Mouse (Mus musculus) bone marrow, adult 2 months (tissue): ENCODE measurements around the gene Slc16a11. TPM values are rescaled to one million over a fixed set of nuclear protein-coding genes. Genes with fewer than 3 reads are reported as not detected.
A peak's percentile ranks its signal among the peaks of the same experiment; 100 is the strongest.

ENCODE experiments used
- H3K27ac ChIP-seq: fragments of 200-500 bp; 2 replicates; pipeline ENCODE4 v1.5.1; 2012; ENCODE audit warnings: low read depth, mild to moderate bottlenecking, control low read depth, inconsistent platforms, low read length; ENCODE audit not compliant: control insufficient read depth, poor library complexity, insufficient read depth
- H3K4me1 ChIP-seq: fragments of 200-500 bp; 2 replicates; pipeline ENCODE4 v1.6.1; 2011; ENCODE audit warnings: low read length; ENCODE audit not compliant: control insufficient read depth, insufficient read depth
- H3K4me3 ChIP-seq: fragments of 200-500 bp; replicated peaks from 2 replicates; pipeline ENCODE3; 2011; ENCODE audit warnings: mild to moderate bottlenecking, low read depth, low read length, control low read depth; ENCODE audit not compliant: control insufficient read depth
- CTCF ChIP-seq: fragments of 200-500 bp; IDR thresholded peaks from 2 replicates; pipeline ENCODE4 v1.5.1; 2011; ENCODE audit warnings: low read length, control low read depth; ENCODE audit not compliant: control insufficient read depth, insufficient read depth
- POLR2A ChIP-seq: fragments of 200-500 bp; IDR thresholded peaks from 2 replicates; pipeline ENCODE4 v1.6.1; 2011; ENCODE audit warnings: low read depth, mild to moderate bottlenecking, control low read depth, low read length, borderline replicate concordance; ENCODE audit not compliant: control insufficient read depth
- WGBS: fragments of 180-500 bp; shearing (Covaris S2); methylation state at CpG from one replicate; pipeline ENCODE4 v1.1.7; 2018; 5-methylcytosine and 5-hydroxymethylcytosine counted together
- polyA plus RNA-seq: library from polyadenylated mRNA; stranded (reverse); fragments of >200 nt; gene quantifications from 2 replicates; pipeline ENCODE4 v1.2.4, GENCODE M21; 2011; ENCODE audit warnings: low replicate concordance; ENCODE audit not compliant: missing spikeins, insufficient read depth, insufficient read length

Slc16a11 gene
- polyA plus RNA-seq, 1 experiment, result 1.9 TPM

DNA sequence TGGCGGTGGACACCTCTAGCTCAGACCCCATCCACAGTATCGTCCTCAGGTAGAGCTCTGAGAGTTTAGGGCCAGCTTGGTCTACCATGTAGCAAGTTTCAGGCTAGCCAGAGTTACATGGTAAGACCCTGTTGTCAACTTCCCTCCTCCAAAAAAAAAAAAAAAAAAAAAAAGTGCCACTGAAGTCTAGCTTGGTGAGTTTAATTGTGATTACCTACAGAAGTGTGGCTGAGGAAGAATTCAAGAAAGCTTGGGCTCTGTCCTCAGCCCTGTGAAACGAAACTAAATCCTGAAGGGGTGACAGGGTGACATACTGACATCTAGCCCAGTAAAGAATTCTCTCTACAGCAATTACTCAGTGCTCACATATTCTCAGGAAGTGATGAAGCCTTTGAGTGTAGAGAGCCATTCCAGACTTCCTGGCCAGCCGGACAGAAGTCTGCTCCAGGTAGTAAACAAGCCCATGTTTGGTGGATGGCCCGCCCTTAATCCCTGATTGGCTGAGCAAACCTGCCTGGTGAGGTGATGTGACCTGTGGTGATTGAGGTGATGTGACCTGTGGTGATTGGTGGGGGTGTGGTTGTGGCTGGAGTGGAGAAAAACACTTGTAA, 3.7 kb upstream of the Slc16a11 start:
- no peaks in the 10 kb centered on the region; the same call in 1 of the 2 replicates for H3K4me1 ChIP-seq
- WGBS, result 61% methylated on average over 5 of the region's 5 CpGs
- TF ChIP-seq POLR2A (no peak), CTCF (no peak)
- H3K27ac ChIP-seq, result no peak overlapping the region
- no peak overlapping the region for H3K4me3 ChIP-seq

DNA sequence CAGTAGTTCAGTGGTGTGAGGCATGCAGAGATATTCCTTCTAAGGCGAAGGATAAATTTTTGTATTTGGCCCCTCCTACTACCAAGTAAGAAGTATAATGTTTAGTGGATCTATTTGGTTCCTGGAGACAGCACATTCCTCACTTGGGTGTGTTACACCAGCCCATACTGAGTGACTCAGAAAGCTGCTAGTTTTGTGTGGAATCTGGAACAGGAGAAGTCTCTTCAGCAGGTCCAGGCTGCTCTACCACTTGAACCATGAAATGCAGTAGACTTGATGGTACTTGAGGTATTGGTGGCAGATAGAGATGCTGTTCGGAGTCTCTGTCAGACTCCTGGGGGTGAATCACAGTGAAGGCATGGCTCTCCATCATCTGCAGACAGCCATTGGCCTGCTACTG, 1.9 kb upstream of the Slc16a11 start:
- no peak for TF ChIP-seq POLR2A
- no peak for TF ChIP-seq CTCF
- 84% methylated on average over 2 of the region's 2 CpGs for WGBS
- H3K27ac ChIP-seq, result no peak overlapping the region

DNA sequence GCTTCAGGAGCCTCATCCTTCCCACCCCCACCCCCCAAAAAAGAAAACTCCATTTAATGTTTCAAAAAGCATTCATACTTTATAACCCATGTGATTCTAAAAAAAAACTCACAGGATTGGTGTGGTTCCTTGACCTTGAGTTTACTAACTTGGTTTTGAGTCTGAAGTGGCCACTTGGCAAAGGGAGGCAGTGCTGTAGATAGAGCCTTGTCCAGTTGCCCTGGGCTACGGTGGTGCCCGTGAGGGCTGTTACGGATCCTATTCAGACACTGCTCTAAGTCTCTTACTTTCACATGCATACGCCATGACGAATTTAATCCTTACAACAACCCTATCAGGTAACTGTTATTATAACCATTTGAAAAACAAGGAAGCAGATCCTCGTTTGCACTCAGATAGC, 580 bp upstream of the Slc16a11 start:
- WGBS, result 85% methylated on average over 6 of the region's 6 CpGs
- Histone ChIP-seq H3K4me3 (no peak overlapping the region), H3K27ac (no peak overlapping the region), H3K4me1 (no peaks in the 10 kb centered on the region)
- TF ChIP-seq CTCF (no peak), POLR2A (no peak)

More for the DNA sequence above, 1.9 kb upstream of the Slc16a11 start:
- Histone ChIP-seq H3K4me3 (no peak overlapping the region), H3K4me1 (no peaks in the 10 kb centered on the region; the same call in 1 of the 2 replicates)

DNA sequence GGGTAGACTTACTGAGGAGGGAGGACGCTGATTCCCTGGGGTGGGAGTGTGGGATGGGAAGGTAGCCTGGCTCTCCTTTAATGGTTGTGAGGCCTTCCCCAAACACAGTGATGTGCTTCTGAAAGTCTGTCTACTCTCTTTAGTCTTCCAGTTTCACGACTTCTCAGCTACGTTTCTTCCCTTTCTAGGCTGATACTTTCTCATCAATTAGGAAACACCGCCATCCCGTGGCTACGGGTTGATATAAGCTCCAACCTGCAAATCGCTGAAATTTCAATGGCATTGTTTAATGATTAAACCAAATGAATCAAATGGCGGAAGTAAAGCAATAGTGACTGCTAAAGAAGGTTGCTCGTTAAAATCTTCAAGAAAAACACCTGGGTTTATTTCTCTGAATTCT, 344 bp downstream of the Slc16a11 start:
- Histone ChIP-seq H3K27ac (no peak overlapping the region), H3K4me3 (no peak overlapping the region), H3K4me1 (no peaks in the 10 kb centered on the region)
- no peak for TF ChIP-seq POLR2A
- 0 out of 2 replicates have a peak, but pooled peaks have one; percentile 19 for TF ChIP-seq CTCF
- WGBS, result 7% methylated on average over 9 of the region's 9 CpGs

DNA sequence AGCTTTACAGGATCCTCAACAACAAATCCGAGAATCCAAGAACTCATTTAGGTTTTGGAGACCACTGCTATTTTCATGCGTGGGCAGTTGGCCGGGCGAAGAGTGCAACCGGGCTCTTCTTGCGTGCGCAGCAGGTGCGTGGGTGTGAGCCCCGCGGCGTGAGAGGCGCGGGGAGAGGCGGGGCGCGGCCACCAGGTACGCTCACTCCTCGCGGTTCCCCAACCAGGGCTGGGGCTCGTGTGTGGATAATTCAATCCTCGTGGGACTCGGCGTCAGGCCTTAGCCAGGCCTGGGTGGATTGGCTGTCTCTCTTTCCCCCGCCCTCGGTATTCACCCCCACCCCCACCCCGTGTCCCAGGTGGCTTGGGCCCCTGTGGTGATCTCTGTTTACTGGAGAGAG, 1.2 kb downstream of the Slc16a11 start:
- Histone ChIP-seq H3K4me1 (no peaks in the 10 kb centered on the region), H3K27ac (no peak overlapping the region)
- 7% methylated on average over 26 of the region's 26 CpGs for WGBS

DNA sequence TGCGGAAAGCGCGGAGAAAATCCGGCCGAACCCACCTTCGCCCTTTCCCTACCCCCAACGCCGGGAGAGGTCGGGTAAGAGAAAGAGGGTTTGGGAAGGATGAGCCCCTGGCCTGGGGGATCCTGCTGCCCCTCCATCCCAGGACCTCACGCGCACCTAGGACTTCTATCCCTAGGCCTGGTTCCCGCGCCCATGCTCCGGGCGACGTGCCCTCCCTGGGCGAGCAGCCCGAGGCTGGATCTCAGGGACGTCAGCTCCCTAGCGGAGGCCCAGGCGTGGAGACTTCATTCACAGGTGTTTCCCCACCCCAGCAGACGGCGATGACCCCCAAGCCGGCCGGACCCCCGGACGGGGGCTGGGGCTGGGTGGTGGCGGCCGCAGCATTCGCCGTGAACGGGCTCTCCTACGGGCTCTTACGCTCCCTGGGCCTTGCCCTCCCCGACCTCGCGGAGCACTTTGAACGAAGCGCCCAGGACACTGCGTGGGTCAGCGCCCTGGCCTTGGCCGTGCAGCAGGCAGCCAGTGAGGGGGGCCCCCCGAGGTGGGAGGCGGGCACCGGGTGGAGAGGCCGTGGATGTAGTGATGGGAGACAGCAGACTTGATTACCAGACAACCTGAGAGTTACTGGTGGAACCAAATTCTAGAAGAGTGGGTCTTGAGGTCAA, 1.8 kb downstream of the Slc16a11 start:
- Histone ChIP-seq H3K27ac (no peak overlapping the region), H3K4me1 (no peaks in the 10 kb centered on the region), H3K4me3 (no peak overlapping the region)
- no peak for TF ChIP-seq POLR2A
- no peak for TF ChIP-seq CTCF
- 2% methylated on average over 46 of the region's 46 CpGs for whole genome bisulfite sequencing

More for the DNA sequence above, 1.2 kb downstream of the Slc16a11 start:
- TF ChIP-seq POLR2A (no peak), CTCF (no peak)
- no peak overlapping the region for H3K4me3 ChIP-seq

DNA sequence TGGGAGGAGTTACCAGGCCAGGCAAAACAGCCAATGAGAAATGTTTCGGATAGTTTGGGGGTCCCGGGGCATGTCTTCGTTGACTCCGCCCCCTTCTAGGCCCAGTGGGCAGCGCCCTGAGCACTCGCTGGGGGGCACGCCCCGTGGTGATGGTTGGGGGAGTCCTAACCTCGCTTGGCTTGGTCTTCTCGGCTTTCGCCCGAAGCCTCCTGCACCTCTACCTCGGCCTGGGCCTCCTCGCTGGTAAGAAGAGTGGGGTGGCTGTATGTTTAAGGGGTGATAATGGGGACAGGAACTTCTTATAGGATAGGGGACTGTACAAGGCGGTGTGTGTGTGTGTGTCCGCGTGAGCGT, 2.3 kb downstream of the Slc16a11 start:
- no peak overlapping the region for H3K4me3 ChIP-seq
- 13% methylated on average over 18 of the region's 18 CpGs for WGBS
- no peak overlapping the region for H3K27ac ChIP-seq
- no peaks in the 10 kb centered on the region for H3K4me1 ChIP-seq
- no peak for TF ChIP-seq POLR2A
- no peak for TF ChIP-seq CTCF

DNA sequence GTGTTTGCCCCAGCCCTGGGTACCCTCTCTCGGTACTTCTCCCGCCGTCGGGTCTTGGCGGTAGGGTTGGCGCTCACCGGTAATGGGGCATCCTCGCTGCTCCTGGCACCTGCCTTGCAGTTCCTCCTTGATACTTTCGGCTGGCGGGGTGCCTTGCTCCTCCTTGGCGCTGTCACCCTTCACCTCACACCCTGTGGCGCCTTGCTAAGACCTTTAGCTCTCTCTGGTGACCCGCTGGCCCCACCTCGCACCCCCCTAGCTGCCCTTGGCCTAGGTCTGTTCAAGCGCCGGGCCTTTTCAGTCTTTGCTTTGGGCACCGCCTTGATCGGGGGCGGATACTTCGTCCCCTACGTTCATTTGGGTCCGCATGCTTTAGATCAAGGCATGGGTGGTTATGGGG, 2.7 kb downstream of the Slc16a11 start:
- H3K4me3 ChIP-seq, result no peak overlapping the region
- TF ChIP-seq CTCF (no peak), POLR2A (no peak)
- H3K4me1 ChIP-seq, result 0 out of 2 replicates have a peak, but pooled peaks cover 1% of the 10 kb centered on the region
- H3K27ac ChIP-seq, result no peak overlapping the region
- WGBS, result 36% methylated on average over 22 of the region's 22 CpGs
